In the genomic region with DNA sequence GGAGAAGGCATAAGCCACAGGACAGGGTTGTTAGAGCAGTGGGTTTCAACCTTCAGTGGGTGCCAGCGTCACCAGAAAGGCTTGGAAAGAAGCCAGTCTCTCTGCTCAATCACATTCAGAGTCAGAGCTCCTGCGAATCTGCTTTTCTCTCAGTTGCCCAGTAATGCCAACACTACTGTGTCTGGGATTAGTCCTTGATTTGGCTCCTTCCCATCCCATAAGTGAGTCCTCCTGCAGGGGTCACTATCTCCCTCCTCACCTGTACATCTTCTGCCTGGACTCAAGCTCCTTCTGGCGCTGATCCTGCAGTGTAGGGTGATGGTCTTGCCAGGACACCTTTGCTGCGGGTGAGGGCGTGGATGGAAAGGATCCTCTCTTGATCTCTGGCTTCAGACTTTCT, we compare ENCODE assay signal across 8 mouse cellular contexts. TPM values are rescaled to one million over a fixed set of nuclear protein-coding genes. Genes with fewer than 3 reads are reported as not detected.
DNase-seq lines count a peak whose midpoint lies in the region; ATAC-seq lines count a peak whose summit lies in the region.

No protein-coding gene starts in this region.

- H3K4me3 ChIP-seq in lung, embryonic 15.5 days: no peak overlapping the region
- peak overlapping the region; percentile 26 for H3K4me3 ChIP-seq in hindbrain, embryonic 13.5 days

- peaks cover 30% of the 10 kb centered on the region for H3K27me3 ChIP-seq in lung, embryonic 15.5 days
- H3K27me3 ChIP-seq in hindbrain, embryonic 13.5 days: peaks cover 41% of the 10 kb centered on the region

- ATAC-seq in lung, embryonic 15.5 days (ENCODE audit: borderline replicate concordance, extremely low read depth, low FRiP score, low TSS enrichment): no peak
- no peak for ATAC-seq in hindbrain, embryonic 13.5 days (ENCODE audit: low FRiP score)
- ATAC-seq in megakaryocyte-erythroid progenitor cell, adult 5-6 weeks (replicated peaks; ENCODE audit: low FRiP score, low TSS enrichment, poor library complexity, severe bottlenecking): no peak

- DNase-seq in lung, postnatal 10 days: no peak
- DNase-seq in cerebellum, postnatal 36 days: peak; percentile 52 to 59
- DNase-seq in naive thymus-derived CD4-positive, alpha-beta T cell, adult 2 months (ENCODE audit: low read depth): peak; percentile 38
- no peak for DNase-seq in right cerebral cortex, postnatal 25 days
- DNase-seq in left cerebral cortex, postnatal 14 days (ENCODE audit: low spot score in 2 of 2): no peak

- H3K4me2 ChIP-seq in lung, embryonic 15.5 days: peak overlapping the region; percentile 55
- peak overlapping the region; percentile 51 for H3K4me2 ChIP-seq in hindbrain, embryonic 13.5 days

- H3K27ac ChIP-seq in lung, embryonic 15.5 days: no peak overlapping the region
- H3K27ac ChIP-seq in hindbrain, embryonic 13.5 days: no peak overlapping the region

- intact Hi-C loops in left cerebral cortex, postnatal 14 days (cut with DNase I): loop anchor here (5.0 kb wide), 1 partner anchor 36 kb away; no protein-coding TSS in a partner anchor

- H3K36me3 ChIP-seq in lung, embryonic 15.5 days: no peaks in the 10 kb centered on the region
- no peaks in the 10 kb centered on the region for H3K36me3 ChIP-seq in hindbrain, embryonic 13.5 days

- peaks cover 7% of the 10 kb centered on the region for H3K4me1 ChIP-seq in lung, embryonic 15.5 days
- peaks cover 11% of the 10 kb centered on the region for H3K4me1 ChIP-seq in hindbrain, embryonic 13.5 days (replicated peaks)

- 4% methylated on average over 5 of the region's 5 CpGs for WGBS in lung, embryonic 15.5 days
- 13% methylated on average over 5 of the region's 5 CpGs for WGBS in hindbrain, embryonic 13.5 days

- H3K9ac ChIP-seq in lung, embryonic 15.5 days: no peak overlapping the region
- H3K9ac ChIP-seq in hindbrain, embryonic 13.5 days: peak overlapping the region; percentile 51; the same call in 1 of the 2 replicates

- H3K9me3 ChIP-seq in lung, embryonic 15.5 days: no peaks in the 10 kb centered on the region
- no peaks in the 10 kb centered on the region for H3K9me3 ChIP-seq in hindbrain, embryonic 13.5 days

RNA-seq across cellular contexts. Expression of a gene that starts 0.9 kb away (rescaled TPM):
- polyA plus RNA-seq in lung, embryonic 15.5 days (2015; fragmentation: Nextera tagmentation; extraction: Ambion mirVana): 0.29 and 0.67 TPM in 2 replicates
- polyA plus RNA-seq in hindbrain, embryonic 13.5 days (2015; fragmentation: Nextera tagmentation; extraction: Ambion mirVana): 0.12 and 0.16 TPM in 2 replicates
- 1 to 10 TPM; 3.7 to 4.1 TPM for total RNA-seq in left cerebral cortex, postnatal 14 days (2021)
- not detected in 2 replicates for total RNA-seq in megakaryocyte-erythroid progenitor cell, adult 5-6 weeks (2014; fragmentation: Nextera tagmentation)
- not detected in 2 replicates for total RNA-seq in megakaryocyte-erythroid progenitor cell, adult 5-6 weeks (2017)

RNA-seq across cellular contexts. Expression of a gene that starts 40.0 kb away (rescaled TPM):
- polyA plus RNA-seq in lung, embryonic 15.5 days (2015; fragmentation: Nextera tagmentation; extraction: Ambion mirVana): not detected in 2 replicates
- polyA plus RNA-seq in hindbrain, embryonic 13.5 days (2015; fragmentation: Nextera tagmentation; extraction: Ambion mirVana): 0.29 and 0.31 TPM in 2 replicates
- 1 to 10 TPM; 1.5 to 1.9 TPM for total RNA-seq in left cerebral cortex, postnatal 14 days (2021)
- total RNA-seq in megakaryocyte-erythroid progenitor cell, adult 5-6 weeks (2014; fragmentation: Nextera tagmentation): not detected in 2 replicates
- total RNA-seq in megakaryocyte-erythroid progenitor cell, adult 5-6 weeks (2017): not detected in 2 replicates

RNA-seq across cellular contexts. Expression of a gene that starts 40.1 kb away (rescaled TPM):
- polyA plus RNA-seq in lung, embryonic 15.5 days (2015; fragmentation: Nextera tagmentation; extraction: Ambion mirVana): 0.07 and 0.08 TPM in 2 replicates
- polyA plus RNA-seq in hindbrain, embryonic 13.5 days (2015; fragmentation: Nextera tagmentation; extraction: Ambion mirVana): 0.21 and 0.30 TPM in 2 replicates
- under 1 TPM; 0.40 to 0.80 TPM for total RNA-seq in left cerebral cortex, postnatal 14 days (2021)
- total RNA-seq in megakaryocyte-erythroid progenitor cell, adult 5-6 weeks (2014; fragmentation: Nextera tagmentation): not detected in 2 replicates
- not detected in 2 replicates for total RNA-seq in megakaryocyte-erythroid progenitor cell, adult 5-6 weeks (2017)

Comparison
In these comparisons a context has a peak if more than half of its experiments do, and no peak if none do; other contexts are left out.
1. DNase-seq: peak in cerebellum, postnatal 36 days (2 of 2) and naive thymus-derived CD4-positive, alpha-beta T cell, adult 2 months (single experiment); none in lung, postnatal 10 days (single experiment), right cerebral cortex, postnatal 25 days (single experiment) and left cerebral cortex, postnatal 14 days (0 of 2).
2. RNA of a gene that starts 0.9 kb away (total RNA-seq): 3.7 to 4.1 TPM in left cerebral cortex, postnatal 14 days; not detected in megakaryocyte-erythroid progenitor cell, adult 5-6 weeks; every median in the first group is over 4 times any median in the second.